Mouse (Mus musculus): ENCODE measurements around the gene Lin52.

Lin52 gene

DNA sequence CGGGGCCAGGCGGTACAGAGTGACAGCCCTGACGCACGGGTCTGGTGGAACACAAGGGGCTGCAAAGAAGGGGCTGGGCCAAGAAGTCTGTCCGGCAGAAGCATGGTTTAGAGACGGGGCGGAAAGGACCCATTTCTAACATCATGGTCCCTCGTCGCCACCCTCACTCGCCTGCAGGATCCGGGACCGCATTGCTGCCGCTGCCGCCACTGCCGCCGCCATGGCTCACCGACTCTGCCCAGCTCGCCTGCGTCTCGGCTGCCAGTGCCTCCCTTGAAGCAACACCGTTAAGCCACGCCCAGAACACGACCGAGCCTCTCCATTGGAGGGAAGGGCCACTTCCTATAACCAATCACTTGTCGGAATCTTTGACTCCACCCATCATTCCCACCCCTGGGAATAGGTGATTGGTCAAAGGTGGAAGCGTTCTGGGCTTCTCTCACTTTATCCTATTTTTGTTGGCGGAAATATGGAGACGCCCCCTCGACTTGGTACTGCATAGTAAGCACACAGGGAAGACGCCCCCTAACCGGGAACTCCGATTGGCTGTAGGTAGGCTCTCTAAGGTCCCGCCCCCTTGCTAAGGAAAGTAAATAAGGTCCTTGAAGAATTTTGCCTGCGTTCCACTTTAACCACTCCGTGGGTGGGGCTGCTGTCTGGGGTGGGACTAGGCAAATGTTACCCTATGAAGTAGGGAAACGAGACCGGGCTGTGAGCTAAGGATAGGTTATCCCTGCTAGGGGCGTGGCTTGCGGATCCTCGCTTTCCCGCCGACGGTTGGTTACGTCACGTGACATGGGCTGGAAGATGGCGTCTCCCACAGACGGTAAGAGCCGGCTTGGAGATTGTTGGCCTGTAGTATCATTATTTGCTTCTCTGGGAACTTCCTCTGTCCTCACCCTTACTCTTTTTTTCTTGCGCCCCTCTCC is at the start of gene Lin52, which contains the start of gene Aldh6a1:
Lin52 (plus strand) TSS at position 705 of the 929 bp plus-strand sequence.
Aldh6a1 (minus strand) TSS at position 287 of the 929 bp plus-strand sequence.
- peak; percentile 86 to 97 for DNase-seq (ENCODE audit: low spot score in 2 of 2)

DNA sequence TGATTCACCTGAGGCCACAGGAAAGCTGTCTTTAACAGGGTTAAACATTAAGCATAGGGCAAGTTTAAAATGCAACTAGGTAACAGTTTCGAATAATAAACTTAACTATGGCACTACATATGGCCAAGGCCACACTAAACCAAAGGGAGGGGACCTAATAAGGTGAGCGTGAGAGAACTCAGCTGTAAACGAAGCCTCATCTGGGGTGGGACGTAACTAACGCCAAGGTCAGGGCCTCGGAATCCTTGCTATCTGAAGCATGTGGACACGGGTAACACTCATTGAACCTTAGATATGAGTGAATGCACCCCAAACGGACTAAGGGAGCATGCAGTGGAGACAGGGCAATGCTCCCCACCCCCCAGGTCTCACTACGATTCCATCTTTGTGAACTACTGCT is 48.3 kb upstream of the Lin52 start:
- DNase-seq (ENCODE audit: low spot score in 2 of 2), result no peak

DNA sequence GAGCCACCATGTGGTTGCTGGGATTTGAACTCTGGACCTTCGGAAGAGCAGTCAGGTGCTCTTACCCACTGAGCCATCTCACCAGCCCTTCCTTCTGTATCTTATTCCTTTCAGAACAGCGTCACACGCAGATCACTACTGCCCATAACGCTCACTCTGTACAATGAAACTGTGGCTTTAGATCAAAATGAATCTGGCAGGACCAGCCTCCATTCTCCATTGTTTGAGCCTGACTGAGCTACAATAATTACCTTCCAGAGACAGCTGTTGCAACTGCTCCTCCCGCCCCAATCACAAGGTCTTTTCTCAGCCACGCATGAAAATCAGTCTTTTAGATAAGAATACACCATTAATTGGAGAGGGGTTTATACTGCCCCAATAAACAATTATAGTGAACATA is 46.7 kb upstream of the Lin52 start:
- no peak for DNase-seq (ENCODE audit: low spot score in 2 of 2)

DNA sequence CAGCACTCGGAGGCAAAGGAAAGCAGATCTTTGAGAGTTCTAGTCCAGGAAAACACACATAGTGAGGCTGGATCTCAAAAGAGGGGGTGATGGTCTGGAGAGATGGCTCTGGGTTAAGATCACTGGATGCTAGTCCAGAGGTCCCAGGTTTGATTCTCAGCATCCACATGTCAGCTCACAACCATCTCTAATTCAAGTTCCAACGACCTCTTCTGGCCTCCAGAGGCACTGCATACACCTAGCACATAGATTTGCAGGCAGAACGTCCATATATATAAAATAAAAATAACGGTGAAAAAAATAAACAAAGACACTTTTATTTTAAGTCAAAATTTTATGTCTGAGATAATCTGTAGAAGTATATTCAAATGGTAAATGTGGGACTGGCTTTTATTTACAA is 44.0 kb upstream of the Lin52 start:
- DNase-seq (ENCODE audit: low spot score in 2 of 2), result no peak

DNA sequence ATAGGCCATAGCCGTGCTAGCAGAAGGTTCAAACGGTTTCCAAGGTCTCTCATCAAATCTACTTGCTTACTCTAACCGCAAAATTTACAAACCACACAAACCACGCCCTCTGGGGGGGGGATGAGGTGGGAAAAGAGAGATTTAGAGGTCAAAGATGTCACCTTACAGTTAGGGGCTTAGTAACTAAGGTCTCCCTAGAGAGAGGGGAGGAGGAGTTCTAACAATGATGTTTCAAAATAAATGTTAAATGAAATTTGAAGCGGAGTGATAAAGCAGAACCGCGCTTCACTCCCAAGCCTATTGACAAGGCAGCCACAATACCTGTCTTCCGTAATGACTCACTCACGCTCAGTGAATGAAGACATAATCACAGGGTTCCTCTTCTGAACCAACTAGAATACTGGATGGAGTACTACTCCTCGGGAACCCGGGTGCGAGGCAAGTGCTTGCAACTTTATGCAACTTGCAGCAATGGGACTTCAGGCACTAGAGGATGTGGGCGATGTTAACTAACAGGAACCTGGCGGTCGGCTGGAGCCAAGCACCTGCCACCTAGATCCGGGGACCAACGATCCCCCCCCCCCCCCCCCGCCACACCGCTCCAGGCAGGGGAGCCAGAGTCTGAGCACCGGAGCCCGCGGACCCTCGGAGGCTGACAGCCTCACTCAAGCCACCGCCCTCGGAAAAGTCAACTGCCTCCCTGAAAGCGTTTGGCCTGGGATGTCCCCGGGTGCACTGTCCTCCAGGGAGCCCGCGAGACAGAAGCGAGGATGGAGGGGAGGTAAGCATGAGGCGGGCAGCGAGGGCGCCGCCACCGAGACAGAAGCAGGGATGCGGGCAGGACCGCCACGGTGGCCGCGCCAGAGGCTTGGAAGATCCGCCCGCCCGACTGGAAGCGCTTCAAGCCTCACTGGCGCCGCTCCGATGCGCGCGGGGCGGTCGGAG is 43.1 kb upstream of the Lin52 start:
- DNase-seq (ENCODE audit: low spot score in 2 of 2), result no peak

DNA sequence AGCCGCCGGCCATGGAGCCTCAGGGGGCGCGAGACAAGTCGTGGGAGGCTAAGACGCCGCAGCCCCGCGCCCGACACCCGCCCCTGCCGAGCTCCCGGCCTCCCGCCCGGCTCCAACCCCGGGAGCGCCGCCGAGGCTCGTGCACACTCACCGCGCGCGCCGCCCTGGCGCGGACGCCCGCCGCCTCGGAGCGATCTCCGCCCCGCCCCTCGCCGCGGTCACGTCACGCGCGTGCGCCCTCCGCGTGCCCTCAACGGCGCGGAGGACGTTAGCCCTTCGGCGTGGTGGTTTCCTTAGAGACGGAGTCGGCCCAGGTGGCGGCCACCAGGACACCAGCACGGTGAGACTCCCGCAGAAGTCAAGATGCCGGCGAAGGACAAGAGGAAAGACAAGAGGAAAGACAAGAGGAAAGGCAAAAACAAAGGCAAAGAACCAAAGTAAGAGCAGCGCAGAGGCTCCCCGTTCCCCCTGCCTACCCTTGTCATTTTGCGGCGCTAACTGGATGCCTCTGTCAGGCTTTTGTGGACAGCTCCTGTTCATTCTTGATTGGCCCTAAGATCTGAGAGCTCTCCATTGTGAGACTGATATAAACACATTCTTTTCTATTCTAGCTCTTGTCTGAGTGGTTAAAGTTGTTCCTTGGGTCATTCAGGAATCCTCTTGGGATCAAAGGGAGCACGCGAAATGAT is 42.3 kb upstream of the Lin52 start, which contains the start of the genes Entpd5 and Bbof1:
Entpd5 (minus strand) TSS at position 211 of the 689 bp plus-strand sequence.
Bbof1 (plus strand) TSS at position 253 of the 689 bp plus-strand sequence.
- DNase-seq (ENCODE audit: low spot score in 2 of 2), result peak; percentile 82 to 90

DNA sequence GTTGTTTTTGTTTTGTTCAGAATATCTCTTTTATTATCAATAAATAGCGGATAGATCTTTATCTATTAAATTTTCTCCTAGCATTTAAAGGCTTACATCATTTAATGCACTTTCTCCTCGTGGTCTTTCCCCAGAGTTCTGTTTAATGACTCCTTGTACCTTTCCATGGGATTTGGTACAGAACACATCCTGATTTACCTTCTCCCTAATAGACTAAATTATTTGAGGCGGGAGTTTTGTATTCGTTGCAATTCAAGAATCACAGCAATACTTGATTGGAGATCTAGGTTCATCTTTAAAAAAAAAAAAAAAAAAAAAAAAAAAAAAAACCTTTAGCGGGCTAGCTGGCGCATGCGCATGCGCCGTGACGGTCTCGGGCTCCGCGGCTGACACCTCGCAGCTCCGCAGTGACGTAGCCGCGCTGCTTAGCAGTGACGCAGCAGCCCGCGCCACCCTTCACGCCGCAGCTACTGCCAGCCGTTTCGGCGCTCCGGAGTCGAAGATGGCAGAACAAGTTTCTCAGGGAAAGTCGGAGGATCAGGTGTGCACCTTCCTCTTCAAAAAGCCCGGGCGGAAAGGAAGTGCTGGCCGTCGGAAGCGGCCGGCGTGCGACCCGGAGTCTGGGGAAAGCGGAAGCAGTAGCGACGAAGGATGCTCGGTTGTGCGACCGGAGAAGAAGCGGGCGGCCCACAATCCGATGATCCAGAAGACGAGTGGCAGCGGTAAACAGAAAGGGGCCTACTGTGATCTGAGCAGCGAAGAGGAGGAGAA is 34.2 kb upstream of the Lin52 start, which contains the start of gene Rnf113a2:
Rnf113a2 (plus strand) TSS at position 363 of the 771 bp plus-strand sequence.
- peak; percentile 64 to 77 for DNase-seq (ENCODE audit: low spot score in 2 of 2)

DNA sequence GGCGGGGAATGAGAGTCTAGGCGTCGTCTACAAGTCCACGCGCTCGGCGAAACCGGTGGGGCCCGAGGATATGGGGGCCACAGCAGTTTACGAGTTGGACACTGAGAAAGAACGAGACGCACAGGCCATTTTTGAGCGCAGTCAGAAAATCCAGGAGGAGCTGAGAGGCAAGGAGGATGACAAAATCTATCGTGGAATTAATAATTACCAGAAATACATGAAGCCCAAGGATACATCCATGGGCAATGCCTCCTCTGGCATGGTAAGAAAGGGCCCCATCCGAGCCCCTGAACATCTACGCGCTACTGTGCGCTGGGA is 33.7 kb upstream of the Lin52 start:
- no peak for DNase-seq (ENCODE audit: low spot score in 2 of 2)

DNA sequence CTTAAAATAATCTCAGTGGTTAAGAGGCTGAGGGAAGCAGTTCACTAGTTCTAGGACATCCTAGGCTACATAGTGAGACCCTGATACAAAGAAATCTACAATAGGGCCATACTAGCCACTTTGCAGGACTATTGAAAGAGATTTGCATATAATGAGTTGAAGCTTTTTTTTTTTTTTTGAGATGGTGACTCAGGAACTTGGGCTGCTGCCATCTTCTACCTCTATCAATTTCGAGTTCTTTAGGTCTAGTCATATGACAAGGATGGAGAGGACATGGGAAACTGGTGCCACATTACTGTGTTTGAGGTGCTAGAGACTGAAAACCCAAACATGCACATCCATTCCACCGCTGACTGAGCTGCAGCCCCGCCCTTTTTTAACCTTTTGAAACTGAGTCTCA is 27.2 kb upstream of the Lin52 start:
- DNase-seq (ENCODE audit: low spot score in 2 of 2), result no peak

DNA sequence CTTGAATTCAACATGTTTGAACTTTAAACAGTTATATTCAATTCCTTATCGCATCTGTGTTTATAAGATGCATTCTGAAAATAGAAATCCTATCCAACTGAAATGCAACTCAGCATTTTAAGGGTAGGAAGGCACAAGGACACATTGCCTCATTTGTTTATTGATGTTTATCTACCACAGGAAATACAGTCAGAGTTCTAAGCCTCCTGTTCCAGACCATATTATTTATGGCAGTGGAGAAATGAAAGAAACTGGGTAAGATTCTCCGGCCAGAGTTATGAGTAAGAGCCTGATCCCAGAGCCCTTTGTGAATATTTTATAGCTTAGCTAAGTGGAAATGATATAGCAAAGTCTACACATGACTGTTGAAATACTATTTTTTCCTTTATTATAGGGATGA is 21.4 kb upstream of the Lin52 start:
- DNase-seq (ENCODE audit: low spot score in 2 of 2), result no peak

DNA sequence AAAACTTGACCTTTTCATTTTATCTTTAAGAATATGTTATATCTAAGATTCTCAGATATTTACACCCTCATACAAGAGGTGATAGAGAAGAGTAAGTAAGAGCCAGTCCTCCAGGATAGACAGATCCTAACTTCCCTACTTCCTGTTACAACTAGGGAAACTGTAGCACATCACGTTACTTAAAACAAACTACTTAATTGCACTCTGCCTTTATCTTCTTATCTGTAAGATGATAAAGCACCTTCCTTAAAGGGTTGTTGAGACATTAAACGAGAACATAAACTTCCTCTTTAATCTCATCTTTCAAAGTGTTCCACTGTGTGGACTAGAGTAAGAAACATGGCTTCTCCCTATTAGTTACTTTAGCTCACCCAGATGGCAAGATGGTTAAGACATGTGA is 12.5 kb upstream of the Lin52 start:
- DNase-seq (ENCODE audit: low spot score in 2 of 2), result no peak

DNA sequence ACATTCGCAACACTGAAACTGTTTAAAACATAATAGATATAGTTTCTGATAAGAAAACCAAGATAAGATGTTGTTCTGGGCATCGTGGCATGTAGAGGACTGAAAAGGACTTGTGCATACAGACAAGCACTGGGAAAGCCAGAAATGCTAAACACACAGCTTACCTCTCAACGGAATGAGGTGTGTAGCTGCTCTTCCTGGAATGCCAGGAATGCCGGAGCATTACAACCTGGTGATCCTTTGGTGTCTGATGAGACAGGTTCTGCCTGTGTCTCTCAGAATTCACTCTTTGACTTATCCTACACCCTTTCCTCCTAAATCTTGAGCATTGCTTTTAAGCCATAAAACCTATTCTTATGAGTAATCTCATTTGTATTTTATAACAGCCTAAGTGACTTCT is 8.7 kb upstream of the Lin52 start:
- DNase-seq (ENCODE audit: low spot score in 2 of 2), result no peak

DNA sequence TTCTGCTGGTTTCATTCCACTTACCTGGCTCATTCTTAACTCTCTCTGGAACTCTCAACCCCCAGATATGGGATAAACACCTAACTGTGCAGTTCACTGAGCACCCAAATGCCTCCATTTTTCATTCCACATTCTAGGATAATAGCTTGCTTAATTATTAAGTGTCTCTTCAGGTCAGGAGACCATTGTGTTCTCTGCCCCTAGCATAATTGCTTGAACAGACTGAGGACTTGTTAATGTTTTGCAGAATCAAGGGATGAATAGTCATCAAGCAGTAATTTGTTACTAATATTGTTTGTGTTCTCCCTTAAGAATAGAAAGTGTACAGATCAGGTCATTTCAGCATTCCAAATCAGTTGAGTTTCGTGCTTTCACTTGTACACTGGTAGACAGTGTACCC is 3.8 kb upstream of the Lin52 start:
- DNase-seq (ENCODE audit: low spot score in 2 of 2), result no peak

DNA sequence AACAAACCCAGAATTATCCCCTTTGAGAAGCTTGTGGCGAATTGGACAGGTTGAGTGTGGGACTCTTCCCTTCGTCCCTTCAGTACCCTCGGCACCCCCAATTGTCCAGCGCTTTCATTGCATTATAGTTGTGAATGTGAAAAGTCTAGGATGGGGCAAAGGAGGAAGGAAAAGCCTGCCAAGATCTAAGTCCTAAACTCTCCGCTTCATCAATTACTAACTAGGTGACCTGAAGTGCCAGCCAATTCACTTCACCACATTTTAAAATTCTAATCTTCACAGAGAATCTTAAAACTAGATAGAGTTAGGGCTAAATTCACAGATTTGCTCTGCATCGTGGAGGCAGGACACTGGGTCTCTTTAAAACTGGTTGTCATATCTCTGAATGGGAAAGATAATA is 3.0 kb upstream of the Lin52 start:
- DNase-seq (ENCODE audit: low spot score in 2 of 2), result no peak

DNA sequence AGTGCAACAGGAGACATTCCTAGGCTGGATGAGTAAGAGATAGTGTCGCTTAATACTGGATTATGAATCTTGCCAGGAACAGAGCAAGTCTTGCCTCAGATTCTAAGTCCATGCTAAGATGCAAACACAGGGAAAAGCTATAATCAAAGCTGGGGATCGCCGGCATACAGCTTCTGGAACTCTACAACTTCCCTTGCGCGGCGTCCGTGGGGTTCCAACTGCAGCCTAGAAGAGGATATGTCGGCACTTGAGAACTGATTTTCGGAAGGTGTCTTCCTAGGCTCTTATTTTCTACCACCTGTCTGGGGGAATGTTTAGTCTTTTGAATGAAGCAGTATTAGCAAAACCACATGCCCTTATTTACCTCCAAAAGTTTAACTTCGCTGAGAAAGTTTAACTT is 1.3 kb upstream of the Lin52 start:
- DNase-seq (ENCODE audit: low spot score in 2 of 2), result no peak

DNA sequence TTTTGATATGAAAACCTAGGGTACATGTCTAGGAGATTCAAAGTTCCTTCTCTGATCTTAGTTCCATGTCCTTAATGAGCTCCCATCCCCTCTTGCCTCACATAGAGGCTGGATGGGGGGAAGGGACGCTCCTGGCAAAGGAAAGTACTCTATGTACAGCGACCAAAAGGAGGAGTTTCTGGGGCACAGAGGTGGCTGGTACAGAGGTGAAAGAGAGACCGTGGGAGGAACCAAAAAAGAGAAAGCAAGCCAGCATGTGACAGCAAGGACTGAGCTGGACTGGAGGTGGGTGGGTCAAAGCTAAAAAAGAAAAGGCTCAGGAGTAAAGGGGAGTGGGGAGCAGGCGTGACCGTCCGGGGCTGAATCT is 888 bp upstream of the Lin52 start:
- peak in 1 of 2 experiments; percentile 17 for DNase-seq (ENCODE audit: low spot score in 2 of 2)

DNA sequence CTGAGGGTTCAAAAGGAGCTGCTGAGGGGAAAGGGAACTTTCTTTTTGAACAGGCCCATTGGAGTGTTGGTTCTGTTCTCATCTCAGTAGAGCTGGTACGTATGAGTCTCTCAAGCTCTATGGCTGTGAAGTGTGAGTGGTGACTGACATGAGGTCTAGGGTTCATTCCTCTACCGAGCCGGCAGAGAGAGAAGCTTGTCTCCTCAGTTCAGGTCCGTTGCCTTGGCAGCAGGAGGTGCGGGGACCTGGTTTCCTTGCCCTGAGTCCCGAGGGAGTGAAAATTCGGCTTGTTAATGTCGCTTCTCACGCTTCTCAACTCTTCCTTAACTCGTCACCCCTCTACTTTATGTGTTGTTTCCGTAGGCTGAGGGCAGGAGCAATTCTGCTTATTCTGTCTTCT is 579 bp downstream of the Lin52 start:
- no peak for DNase-seq (ENCODE audit: low spot score in 2 of 2)

DNA sequence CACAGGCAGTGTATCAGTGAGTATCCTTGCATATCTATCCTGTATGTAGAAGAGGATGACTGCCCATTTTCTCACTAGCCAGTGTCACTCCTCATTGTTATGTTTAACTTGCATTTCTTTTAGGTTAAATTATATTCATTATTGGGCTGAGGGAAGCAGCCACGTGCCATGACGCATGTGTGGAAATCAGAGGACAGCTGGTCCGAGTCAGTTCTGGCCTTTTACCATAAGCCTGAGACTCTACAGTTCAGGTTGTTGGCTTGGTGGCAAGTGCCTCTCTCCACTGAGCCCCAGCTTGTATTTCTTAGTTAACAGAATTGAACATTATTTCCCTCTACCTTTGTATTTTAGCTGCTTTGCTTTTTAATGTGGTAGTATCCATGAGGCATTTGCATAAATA is 5.7 kb downstream of the Lin52 start:
- no peak for DNase-seq (ENCODE audit: low spot score in 2 of 2)

DNA sequence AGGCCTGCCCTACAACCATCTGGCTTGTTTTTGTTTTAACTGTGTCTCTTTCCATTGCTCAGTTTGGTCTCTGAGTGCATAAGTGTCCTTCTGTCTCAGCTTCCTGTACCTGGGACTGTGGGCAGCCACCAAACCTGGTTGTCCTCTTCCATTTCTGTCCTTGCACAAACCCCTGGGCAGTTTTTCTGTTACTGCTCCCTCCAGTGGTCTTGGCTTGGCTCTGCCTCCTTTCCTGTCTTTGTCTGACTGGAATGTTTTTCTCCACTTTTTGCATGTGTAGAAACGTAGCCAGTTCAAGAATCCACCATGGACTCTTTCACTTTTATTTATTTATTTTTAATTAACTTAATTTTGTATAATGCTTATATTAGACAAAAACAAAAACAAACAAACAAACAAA is 8.6 kb downstream of the Lin52 start:
- no peak for DNase-seq (ENCODE audit: low spot score in 2 of 2)

DNA sequence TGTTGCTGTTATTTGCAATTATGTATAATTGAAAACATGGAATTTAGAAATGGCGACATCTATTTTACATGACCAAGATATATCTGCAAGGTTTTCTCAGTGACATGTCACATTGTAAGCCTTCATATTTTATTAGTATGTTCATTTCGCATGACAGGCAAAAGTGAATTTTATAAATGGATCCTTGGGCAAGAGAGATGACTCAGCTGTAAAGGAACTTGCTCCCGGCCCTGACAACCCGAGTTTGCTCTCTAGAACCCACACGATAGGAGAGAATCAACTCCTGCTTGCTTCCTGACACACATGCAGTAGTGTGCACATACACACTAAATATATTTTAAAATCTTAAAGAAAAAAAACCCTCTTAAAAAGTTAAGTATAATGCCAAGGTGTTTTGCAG is 10.2 kb downstream of the Lin52 start:
- no peak for DNase-seq (ENCODE audit: low spot score in 2 of 2)

DNA sequence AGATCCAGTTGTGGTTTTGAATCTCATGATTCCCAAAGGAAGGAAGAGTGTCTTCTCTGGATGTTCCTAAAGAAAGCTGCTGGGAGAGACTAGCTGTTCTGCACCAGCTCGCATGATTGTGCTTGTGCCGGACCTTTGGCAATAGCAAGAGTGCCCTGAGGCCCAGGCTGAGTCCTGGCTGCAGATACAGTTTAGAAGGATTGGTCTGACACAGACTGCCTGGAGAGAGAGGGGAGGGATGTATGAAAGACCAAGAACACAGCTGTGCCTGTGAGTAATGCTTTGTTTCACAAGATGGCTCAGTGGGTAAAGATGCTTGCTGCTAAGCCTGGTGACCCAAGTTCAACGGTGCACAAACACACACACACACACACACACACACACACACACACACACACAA is 11.6 kb downstream of the Lin52 start:
- DNase-seq (ENCODE audit: low spot score in 2 of 2), result no peak
